Mouse (Mus musculus) heart, postnatal 0 days (tissue): ENCODE results near the gene Rab3c.

ENCODE experiments used
- CTCF ChIP-seq: IDR thresholded peaks from 2 replicates; pipeline ENCODE4 v1.5.1; 2016; ENCODE audit warnings: antibody characterized with exemption, control low read depth, low read depth
- EP300 ChIP-seq: IDR thresholded peaks from 2 replicates; pipeline ENCODE4 v1.6.1; 2016; ENCODE audit warnings: antibody characterized with exemption, low read depth

DNA sequence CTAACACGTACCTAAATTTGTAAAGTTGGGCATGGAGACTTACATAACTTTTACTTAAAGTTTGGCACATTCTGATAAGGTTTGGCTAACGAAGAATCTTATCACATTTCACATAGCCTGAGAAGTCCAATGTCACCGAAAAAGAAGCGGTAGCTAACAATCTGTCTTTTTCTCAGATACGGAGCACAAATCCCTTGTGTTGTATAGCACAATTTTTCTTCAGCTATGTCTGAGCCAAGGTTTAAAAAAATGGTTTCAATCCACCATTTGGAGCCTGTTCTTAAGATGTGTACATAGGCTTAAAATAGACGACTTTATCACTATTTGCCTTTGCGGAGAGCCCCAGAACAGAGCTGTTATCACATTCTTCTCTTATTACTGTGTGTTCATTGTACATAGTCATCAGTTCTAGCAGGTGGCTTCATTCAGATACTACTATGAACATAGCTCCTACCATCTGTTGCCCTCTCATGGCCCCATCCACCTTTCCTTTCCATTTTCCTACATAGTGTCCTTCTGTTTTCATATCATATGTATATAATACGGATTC is 69.2 kb downstream of the Rab3c start:
- TF ChIP-seq CTCF (no peak), EP300 (no peak)
